Mouse (Mus musculus) macrophage (primary cell): ENCODE results near the gene Hddc2. TPM values are rescaled to one million over a fixed set of nuclear protein-coding genes. Genes with fewer than 3 reads are reported as not detected.
"Not testable (repeated sequence)": the region's sequence is repeated elsewhere in the genome, so short reads cannot be mapped to it uniquely, and the experiment has no call there.

Experiments used
- H3K27ac ChIP-seq: fragments of 350-480 bp; formaldehyde crosslinking; 2 replicates; pipeline ENCODE4 v1.9.0; 2021
- H3K36me3 ChIP-seq: fragments of 350-480 bp; formaldehyde crosslinking; 2 replicates; pipeline ENCODE4 v1.9.0; 2021; ENCODE audit errors: inconsistent target
- H3K4me3 ChIP-seq: fragments of 350-480 bp; formaldehyde crosslinking; 2 replicates; pipeline ENCODE4 v1.9.0; 2021; ENCODE audit errors: inconsistent target
- H3K79me2 ChIP-seq: fragments of 350-480 bp; formaldehyde crosslinking; 2 replicates; pipeline ENCODE4 v1.9.0; 2021; ENCODE audit errors: inconsistent target
- WGBS: methylation state at CpG from one replicate; pipeline ENCODE4 v1.1.7; 2026; ENCODE audit warnings: inconsistent platforms; ENCODE audit not compliant: missing documents; 5-methylcytosine and 5-hydroxymethylcytosine counted together
- polyA plus RNA-seq: library from polyadenylated mRNA; stranded (reverse); fragments of 250-400 nt; gene quantifications from 3 replicates; pipeline ENCODE4 v1.2.4, GENCODE M21; 2018; ENCODE audit warnings: inconsistent platforms

Gene Hddc2
- polyA plus RNA-seq, 1 experiment from 2014 or later, result 7.9 TPM

DNA sequence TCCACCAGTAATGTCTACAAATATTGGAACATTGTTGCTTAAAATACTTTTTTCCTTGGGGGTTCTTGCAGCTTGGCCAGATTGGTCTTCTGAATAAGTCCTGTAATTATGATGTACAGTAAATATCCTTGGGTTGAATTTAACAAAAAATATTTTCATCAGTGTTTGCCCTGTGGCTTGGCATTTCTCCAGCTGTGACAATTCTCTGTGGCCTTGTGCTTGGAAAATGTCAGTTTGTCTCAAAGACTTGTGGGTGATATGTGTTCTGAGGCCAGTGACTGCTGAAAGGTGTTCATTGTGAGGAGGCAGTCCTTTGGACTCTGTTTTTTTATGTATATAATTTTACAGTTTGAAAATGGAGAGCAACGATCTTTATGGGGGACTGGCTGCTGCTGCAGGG lies 16.3 kb downstream of the Hddc2 start:
- Histone ChIP-seq H3K36me3 (no peaks in the 10 kb centered on the region), H3K4me3 (no peak overlapping the region), H3K79me2 (no peaks in the 10 kb centered on the region), H3K27ac (no peak overlapping the region)
- WGBS, result 75% methylated on average over 1 of the region's 1 CpGs

DNA sequence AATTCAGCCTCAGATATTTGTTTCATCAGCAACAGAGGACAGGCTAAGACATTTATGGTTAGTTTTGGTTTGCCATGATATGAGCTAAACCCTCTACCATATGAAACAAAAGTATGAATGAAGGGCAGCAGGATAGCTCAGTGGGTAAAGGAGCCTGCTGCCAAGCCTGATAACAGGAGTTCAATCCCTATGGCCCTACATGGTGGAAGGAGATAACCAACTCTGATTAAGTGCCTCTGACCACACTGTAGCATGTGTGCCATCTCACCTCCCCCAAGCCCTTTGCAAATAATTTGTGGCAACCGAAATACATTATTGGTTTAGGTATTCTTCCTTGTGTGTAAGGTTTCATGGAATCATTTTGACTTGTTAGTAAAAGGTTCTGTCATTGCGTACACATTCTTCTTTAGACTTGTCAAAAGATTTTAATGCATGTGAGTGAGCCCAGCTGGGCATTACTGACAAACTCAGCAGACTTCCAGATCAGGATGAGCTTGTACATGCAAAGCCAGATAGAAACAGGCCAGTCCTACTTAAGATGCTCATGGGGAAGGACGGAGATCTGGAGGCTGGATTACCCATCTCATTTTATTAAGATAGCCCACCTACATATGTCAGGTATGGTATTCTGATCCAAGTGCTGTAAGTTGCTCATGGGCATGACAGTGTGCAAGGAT lies 17.2 kb downstream of the Hddc2 start:
- no peaks in the 10 kb centered on the region for H3K79me2 ChIP-seq
- H3K27ac ChIP-seq, result no peak overlapping the region
- WGBS, result 92% methylated on average over 3 of the region's 3 CpGs
- no peak overlapping the region for H3K4me3 ChIP-seq
- H3K36me3 ChIP-seq, result no peaks in the 10 kb centered on the region

DNA sequence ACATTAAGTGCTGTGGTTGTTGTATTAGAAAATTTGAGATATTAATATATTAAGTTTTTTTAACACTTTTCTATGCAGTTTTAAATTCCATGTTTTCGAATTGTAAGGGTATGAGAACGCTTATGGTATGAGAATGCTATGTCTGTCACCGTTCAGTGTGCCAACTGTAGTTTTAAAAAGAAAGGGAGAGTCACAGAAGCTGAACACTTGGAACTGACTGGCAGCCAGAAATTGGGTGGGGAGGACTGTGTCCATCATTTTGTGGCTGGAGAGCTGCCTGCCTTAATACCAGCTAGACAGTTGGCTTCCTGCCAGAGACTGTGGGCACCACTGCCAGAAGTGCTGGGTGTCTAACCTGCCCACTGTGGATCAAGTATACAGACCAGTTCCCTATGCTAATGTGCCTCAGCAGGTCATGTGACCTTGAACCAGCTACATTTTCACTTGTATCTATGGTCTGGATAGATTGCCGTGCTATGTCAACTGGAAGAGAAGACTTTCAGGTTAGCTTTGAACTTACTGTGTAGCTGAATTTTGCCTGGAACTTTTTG lies 18.1 kb downstream of the Hddc2 start:
- Histone ChIP-seq H3K36me3 (no peaks in the 10 kb centered on the region), H3K27ac (no peak overlapping the region), H3K79me2 (no peaks in the 10 kb centered on the region), H3K4me3 (no peak overlapping the region)
- 65% methylated on average over 4 of the region's 4 CpGs for WGBS

DNA sequence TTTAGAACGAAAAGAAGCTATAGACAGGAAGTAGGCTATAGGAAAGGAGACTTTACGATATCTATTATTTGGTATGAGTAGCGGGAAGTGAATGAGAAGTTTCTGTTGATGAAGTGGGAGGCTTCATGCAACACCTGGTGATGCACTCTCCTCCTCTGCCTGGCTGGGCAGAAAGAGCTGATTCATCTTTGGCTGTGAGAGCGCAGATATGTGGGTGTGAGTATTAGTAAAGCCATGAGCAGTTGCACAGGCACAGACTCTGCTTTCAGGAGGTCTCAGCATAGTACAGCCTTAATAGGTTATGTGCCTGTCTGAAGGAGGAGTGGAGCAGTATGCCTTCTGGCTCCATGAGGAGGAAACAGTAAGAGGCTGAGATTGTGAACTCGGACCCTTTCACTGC lies 23.2 kb downstream of the Hddc2 start:
- Histone ChIP-seq H3K4me3 (no peak overlapping the region), H3K79me2 (no peaks in the 10 kb centered on the region), H3K27ac (no peak overlapping the region), H3K36me3 (no peaks in the 10 kb centered on the region)
- WGBS, result 87% methylated on average over 5 of the region's 5 CpGs

DNA sequence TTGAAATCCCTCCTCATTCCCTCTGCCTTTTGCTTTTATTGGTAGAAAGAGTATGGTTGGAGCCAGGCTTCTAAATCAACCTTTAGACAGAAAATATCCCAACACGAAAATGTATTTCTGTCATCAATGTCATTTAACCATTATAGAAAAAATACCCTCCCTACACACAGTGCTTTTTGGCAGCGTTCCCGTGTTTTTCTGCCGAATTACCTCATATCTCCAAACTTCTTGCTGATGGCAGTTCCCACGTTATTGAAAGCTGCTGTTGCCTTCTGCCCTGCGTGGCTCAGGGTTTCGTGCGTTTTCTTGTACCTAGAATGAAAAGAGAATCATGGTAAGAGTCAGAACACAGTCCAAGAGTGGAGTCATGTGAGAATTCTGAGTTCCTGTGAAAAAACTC lies 33.2 kb downstream of the Hddc2 start:
- H3K27ac ChIP-seq, result no peak overlapping the region
- H3K36me3 ChIP-seq, result no peaks in the 10 kb centered on the region
- no peak overlapping the region for H3K4me3 ChIP-seq
- no peaks in the 10 kb centered on the region for H3K79me2 ChIP-seq
- 91% methylated on average over 8 of the region's 8 CpGs for WGBS

DNA sequence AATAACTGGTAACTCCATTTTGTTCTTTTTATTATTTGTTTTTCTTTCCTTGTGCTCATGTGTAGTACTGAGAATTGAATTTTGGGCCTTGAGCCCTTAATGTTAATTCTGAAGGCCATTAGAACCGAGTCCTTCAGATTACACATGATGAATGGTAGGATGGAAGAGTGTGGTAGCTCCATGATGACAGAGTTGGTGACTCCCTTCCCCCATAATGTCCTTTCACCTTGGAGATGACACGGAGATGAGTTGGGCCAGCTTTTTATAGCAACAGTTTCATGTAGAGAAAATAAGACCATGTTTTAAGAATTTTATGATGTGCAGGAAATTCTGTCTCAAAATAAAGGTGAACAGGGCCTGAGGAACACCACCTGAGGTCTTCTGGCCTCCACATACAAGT lies 37.9 kb downstream of the Hddc2 start:
- WGBS, result 83% methylated on average over 2 of the region's 2 CpGs
- no peaks in the 10 kb centered on the region for H3K36me3 ChIP-seq
- no peaks in the 10 kb centered on the region for H3K79me2 ChIP-seq
- no peak overlapping the region for H3K4me3 ChIP-seq
- H3K27ac ChIP-seq, result no peak overlapping the region

DNA sequence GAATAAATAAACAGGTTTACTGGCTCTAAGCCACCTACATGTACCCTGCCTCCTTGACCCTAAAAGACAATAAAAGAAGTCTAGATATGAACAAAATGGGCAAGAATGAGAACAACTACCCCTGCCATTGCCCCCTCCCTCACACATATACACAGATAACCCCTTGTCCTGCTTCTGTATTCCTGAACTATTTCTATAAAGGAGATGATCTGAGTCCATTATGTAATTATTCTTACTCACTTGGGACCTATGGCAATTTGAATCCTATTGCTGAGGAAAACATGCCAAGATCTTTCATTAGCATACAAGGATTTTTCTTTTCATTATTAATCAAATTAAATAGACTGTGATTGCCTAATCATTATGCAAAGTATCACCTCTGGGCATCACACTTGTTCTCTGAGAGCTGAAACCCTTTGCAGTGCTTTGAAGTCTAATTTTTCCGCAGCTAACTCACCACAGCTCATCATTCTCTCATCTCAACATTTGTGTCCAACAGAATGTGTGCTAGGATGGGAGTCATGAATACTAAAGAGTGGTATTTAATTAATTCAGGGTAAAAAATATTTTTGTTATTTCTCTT lies 39.8 kb downstream of the Hddc2 start:
- 100% methylated on average over 1 of the region's 1 CpGs for WGBS
- no peak overlapping the region for H3K27ac ChIP-seq
- no peaks in the 10 kb centered on the region for H3K36me3 ChIP-seq
- H3K79me2 ChIP-seq, result no peaks in the 10 kb centered on the region
- H3K4me3 ChIP-seq, result no peak overlapping the region

DNA sequence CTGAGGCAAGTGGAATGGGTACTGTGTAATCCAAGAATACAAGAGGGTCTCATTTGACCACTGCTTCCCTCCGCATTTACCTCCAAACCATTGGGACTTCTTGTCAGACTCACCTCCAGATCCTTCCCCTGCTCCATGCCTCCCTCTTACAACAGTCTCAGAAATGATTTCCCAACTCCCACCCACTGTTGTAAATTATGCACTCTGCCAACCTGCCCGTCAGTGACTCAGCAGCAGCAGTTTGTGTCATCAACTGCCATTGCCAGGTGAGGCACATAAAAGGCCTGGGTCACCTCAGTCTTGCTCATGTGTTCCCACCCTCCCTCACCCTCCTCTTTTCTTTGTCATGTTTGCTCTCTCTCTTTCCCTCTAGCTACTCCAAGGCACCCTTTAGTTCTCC lies 41.0 kb downstream of the Hddc2 start:
- H3K4me3 ChIP-seq, result no peak overlapping the region
- H3K27ac ChIP-seq, result no peak overlapping the region
- H3K36me3 ChIP-seq, result no peaks in the 10 kb centered on the region
- no peaks in the 10 kb centered on the region for H3K79me2 ChIP-seq
- WGBS, result 92% methylated on average over 2 of the region's 2 CpGs

DNA sequence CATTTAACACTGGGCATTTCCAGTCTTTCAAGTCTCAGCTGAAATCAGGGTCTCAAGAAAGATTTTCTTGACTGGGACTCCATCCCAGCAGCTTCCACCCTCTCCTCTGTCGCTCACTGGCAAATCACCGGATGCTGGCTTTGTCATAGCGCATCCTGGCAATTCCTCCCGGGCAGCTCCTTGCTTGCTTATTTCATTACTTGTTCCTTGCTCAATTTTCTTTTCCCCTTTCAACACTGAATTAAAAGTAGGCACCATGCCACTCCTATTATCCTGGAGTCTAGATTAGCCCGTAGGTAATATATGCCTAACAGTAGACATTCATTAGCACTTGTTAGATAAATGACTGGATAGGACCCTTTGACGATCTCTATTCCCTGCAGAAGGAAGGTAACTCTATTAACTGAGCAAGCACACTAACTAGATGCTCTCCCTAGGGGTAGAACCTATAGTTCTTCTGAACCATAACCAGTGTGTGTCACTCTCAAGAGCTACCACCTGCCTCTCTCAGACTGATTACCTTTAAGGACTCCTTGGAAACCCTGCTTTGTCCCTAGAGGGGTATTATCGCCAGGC lies 41.8 kb downstream of the Hddc2 start:
- no peak overlapping the region for H3K27ac ChIP-seq
- WGBS, result 87% methylated on average over 7 of the region's 7 CpGs

DNA sequence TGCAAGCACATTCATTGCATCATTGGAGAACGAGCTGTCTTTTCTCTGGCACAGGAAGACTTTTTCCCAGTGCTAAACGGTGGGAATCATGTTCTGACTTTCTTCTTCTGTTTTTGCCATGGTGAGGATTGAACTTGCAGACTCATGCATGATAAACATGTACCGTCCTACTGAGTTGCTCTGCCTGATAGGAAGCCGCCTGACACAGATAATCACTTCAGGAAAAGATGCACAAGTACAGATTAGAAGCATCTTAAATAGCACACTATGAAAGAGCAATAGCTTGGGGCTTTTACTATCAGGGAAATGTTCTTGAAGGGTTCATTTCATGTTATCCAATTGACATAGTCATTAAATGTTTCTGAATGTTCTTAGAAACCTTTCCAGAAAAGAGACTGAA lies 46.6 kb downstream of the Hddc2 start:
- no peaks in the 10 kb centered on the region for H3K79me2 ChIP-seq
- H3K36me3 ChIP-seq, result no peaks in the 10 kb centered on the region
- WGBS, result 71% methylated on average over 4 of the region's 4 CpGs
- H3K4me3 ChIP-seq, result no peak overlapping the region
- no peak overlapping the region for H3K27ac ChIP-seq

More for the DNA sequence above, 41.8 kb downstream of the Hddc2 start:
- Histone ChIP-seq H3K79me2 (no peaks in the 10 kb centered on the region), H3K4me3 (no peak overlapping the region), H3K36me3 (no peaks in the 10 kb centered on the region)

DNA sequence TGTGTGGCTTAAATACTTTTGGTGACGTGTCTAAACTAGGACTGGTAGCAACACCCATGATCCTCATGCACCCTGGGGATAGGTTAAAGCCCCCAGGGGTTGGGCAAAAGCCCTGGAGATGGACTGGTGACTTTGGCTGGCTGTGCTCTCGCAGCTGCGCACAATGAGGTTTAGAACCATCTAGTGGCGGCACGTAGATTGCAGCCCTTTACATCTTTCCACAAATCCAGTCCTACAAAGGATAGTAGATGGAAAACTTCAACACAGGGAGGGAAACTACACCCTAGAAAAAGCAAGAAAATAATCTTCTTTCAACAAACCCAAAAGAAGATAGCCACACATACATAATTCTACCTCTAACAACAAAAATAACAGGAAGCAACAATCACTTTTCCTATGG lies 57.0 kb downstream of the Hddc2 start:
- not testable (repeated sequence) for H3K4me3 ChIP-seq, H3K36me3 ChIP-seq, H3K79me2 ChIP-seq, H3K27ac ChIP-seq
- 33% methylated on average over 4 of the region's 5 CpGs for WGBS

Other genes with a start within 250 kb of the Hddc2 start
- gene Tpd52l1, start 132.6 kb downstream of the Hddc2 start, polyA plus RNA-seq, result not detected in 3 replicates